Mouse (Mus musculus) cortical plate, adult 2 months (tissue): ENCODE data around the gene Lamb3.

ENCODE experiments used
- CTCF ChIP-seq: fragments of 200-500 bp; IDR thresholded peaks from 2 replicates; pipeline ENCODE4 v1.5.1; 2011; ENCODE audit warnings: mild to moderate bottlenecking, control low read depth, low read length; ENCODE audit not compliant: insufficient read depth; ENCODE audit errors: extremely low read depth
- POLR2A ChIP-seq: fragments of 200-500 bp; IDR thresholded peaks from 2 replicates; pipeline ENCODE4 v1.6.1; 2011; ENCODE audit warnings: mild to moderate bottlenecking, low read length, control low read depth; ENCODE audit not compliant: insufficient read depth; ENCODE audit errors: extremely low read depth

DNA sequence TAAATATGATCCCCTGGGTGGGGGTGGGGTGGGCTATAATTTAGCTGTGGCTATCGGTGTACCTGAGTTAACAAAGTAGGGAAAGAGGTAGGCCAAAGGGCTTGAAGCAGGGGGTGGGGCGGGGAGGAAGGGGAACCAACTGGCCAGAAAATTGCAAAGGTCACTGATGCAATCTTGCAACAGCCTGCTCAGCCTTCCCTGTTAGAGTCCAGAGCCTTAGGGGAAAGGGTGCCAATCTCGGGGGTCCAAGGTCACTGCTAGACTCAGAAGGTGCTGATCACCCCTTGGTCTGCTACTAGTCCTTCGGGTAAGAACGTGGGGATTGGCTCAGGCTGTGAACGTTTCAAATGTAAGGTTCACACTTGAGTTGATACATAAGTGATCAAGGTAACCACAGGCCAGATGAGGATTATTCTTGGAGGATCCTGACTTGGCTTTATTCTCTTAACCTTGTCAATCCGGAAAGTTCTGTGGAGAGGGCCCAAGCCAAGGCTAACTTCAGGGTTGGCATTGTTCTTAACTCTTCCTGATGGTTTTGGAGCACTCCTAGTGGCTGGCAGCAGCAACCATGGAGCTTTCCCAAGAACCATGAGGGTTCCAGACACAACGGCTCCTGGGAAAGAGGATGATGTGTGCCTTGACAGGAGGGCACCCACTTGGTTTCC, 67.0 kb downstream of the Lamb3 start:
- TF ChIP-seq POLR2A (no peak), CTCF (no peak)
